Mouse (Mus musculus): ENCODE measurements around the gene Gm10563. TPM values are rescaled to one million over a fixed set of nuclear protein-coding genes. Genes with fewer than 3 reads are reported as not detected.
"Not testable (repeated sequence)": the region's sequence is repeated elsewhere in the genome, so short reads cannot be mapped to it uniquely, and the experiment has no call there.

Gm10563 gene
- total RNA-seq, 2 experiments from 2014 or later: not detected

GRCm38 (mm10) chr4:155601091-155601996 lies 43.9 kb downstream of the Gm10563 start, which contains the start of gene Slc35e2:
Slc35e2 (plus strand) TSS chr4:155601416.
- peak; percentile 82 for ATAC-seq (replicated peaks; ENCODE audit: poor library complexity, severe bottlenecking)

GRCm38 (mm10) chr4:155599901-155600825 lies 45.0 kb downstream of the Gm10563 start:
- ATAC-seq (replicated peaks; ENCODE audit: poor library complexity, severe bottlenecking): no peak

GRCm38 (mm10) chr4:155598536-155598935 lies 46.7 kb downstream of the Gm10563 start:
- no peak for ATAC-seq (replicated peaks; ENCODE audit: poor library complexity, severe bottlenecking)

DNA sequence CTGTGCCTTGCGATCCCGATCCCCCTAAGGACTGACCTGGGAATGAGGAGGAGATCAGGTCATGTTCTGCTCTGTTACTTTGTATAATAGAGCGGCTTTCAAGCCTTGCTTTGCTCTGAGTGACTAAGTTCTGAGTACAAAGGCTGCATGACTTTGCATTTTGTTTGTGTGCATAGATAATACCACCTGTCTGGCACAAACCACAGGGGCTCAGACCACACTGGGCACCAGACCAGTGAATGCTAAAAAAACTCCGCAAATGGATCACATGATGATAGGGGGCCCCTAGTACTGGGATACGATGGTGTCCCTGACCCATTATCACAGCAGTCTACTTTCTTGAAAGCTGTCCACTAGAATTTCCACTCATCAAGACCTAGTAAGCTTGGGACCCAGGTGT lies 48.6 kb downstream of the Gm10563 start:
- ATAC-seq (replicated peaks; ENCODE audit: poor library complexity, severe bottlenecking): peak; percentile 10; the same call in 1 of the 2 replicates

GRCm38 (mm10) chr4:155595777-155596176 lies 49.4 kb downstream of the Gm10563 start:
- ATAC-seq (replicated peaks; ENCODE audit: poor library complexity, severe bottlenecking): no peak

- peak; percentile 52 for ATAC-seq (replicated peaks; ENCODE audit: poor library complexity, severe bottlenecking)
Measured at GRCm38 (mm10) chr4:155593780-155594179, 51.4 kb downstream of the Gm10563 start.

GRCm38 (mm10) chr4:155591012-155591719 lies 54.0 kb downstream of the Gm10563 start:
- ATAC-seq (replicated peaks; ENCODE audit: poor library complexity, severe bottlenecking): no peak

- no peak for ATAC-seq (replicated peaks; ENCODE audit: poor library complexity, severe bottlenecking)
Measured at GRCm38 (mm10) chr4:155589356-155589755, 55.9 kb downstream of the Gm10563 start.

- ATAC-seq (replicated peaks; ENCODE audit: poor library complexity, severe bottlenecking): peak; percentile 93
Measured at GRCm38 (mm10) chr4:155582279-155582905, 62.8 kb downstream of the Gm10563 start.

DNA sequence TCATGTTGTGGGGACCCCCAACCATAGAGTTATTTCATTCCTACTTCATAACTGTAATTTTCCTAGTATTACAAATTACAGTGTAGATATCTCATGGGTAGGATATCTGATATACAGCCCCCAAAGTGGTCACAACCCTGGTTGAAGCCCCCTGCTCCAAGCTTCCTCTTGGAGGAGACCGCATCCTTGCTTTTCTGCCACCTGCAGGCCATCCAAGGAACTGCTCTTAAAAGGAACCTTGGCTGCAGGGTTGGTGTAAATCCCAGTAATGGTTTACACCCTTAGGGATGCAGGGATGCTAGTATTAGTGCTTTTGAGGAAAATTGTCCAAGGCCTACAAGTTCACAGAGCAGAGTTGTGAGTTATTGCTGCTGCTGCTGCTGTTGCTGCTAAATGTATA lies 64.8 kb downstream of the Gm10563 start:
- peak; percentile 55 for ATAC-seq (replicated peaks; ENCODE audit: poor library complexity, severe bottlenecking)

- ATAC-seq (replicated peaks; ENCODE audit: poor library complexity, severe bottlenecking): no peak
Measured at GRCm38 (mm10) chr4:155578336-155579125, 66.7 kb downstream of the Gm10563 start.

DNA sequence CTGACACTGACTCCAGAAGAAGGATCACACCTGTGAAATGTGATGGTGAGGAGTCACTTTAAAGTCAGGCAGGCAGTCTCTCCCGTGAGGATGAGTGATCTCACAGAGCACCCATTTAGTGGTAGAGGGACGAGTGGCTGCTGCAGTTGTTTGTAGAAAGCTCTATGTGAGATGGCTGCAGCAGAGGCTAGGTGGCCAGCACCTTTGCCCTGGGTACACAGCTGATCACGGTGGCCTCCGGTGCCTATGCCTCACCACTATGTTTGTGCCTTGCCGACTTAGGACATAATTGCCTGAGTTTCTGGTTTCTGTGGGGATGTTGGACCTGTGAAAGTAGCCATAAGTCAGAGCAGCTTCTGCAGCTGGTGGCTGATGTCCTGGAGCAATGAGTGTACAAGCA lies 67.5 kb downstream of the Gm10563 start:
- no peak for ATAC-seq (replicated peaks; ENCODE audit: poor library complexity, severe bottlenecking)

DNA sequence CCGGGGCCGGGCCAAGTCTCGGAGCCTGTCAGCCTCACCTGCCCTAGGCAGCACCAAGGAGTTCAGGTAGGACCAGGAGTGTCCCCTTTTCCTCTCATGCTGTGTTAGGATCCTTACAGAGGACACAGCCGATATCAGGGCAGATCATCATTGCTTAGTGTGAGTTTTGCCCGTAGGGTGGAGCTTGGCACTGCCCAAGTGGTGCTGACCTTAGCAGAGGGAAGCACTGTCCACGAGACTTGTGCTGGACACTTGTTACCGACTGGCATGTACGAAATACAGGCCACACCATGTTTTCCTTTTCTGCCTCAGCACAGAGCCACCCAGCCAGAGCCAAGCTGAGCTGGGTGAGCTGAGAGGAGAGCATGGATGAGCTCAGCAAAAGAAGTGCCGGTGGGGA lies 68.1 kb downstream of the Gm10563 start:
- no peak for ATAC-seq (replicated peaks; ENCODE audit: poor library complexity, severe bottlenecking)

GRCm38 (mm10) chr4:155575521-155575920 lies 69.7 kb downstream of the Gm10563 start:
- no peak for ATAC-seq (replicated peaks; ENCODE audit: poor library complexity, severe bottlenecking)

DNA sequence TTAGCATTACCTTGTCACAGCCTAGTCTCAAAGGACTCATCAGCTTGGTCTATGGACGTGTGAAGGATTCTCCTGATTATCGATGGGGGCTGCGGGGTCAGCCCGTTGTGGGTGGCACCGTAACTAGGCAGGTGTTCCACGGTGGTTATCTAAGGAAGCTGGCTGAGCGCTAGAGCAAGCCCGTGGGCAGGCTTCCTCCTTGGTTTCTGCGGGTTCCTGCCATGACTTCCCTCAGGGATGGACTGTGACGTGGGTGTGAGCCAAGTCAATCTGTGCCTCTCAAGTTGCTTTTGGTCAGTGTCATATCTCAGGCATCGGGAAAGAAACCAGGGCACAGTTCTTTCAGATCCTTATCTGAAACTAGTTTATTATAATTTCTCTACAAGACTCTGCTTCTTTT lies 70.3 kb downstream of the Gm10563 start:
- peak; percentile 85 for ATAC-seq (replicated peaks; ENCODE audit: poor library complexity, severe bottlenecking)

DNA sequence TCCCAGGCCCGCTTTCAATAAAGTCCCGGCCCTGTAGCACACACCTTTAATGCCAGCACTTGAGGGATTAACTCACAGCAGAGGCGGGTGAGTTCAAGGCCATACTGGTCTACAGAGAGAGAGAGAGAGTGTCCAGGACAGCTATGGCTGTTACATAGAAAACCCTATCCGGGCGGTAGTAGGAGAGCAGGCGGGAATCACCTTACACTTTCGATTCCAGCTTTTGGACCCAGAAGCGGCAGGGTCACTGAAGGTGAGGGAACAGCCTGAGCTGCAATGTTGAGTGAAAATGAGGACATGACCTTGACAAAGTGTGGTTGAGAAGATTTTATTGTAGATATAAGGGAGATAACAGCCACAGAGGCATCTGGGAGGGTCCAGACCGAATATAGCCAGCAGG lies 71.3 kb downstream of the Gm10563 start:
- ATAC-seq (replicated peaks; ENCODE audit: poor library complexity, severe bottlenecking): no peak

- ATAC-seq (replicated peaks; ENCODE audit: poor library complexity, severe bottlenecking): no peak
Measured at GRCm38 (mm10) chr4:155573155-155573554, 72.1 kb downstream of the Gm10563 start.

DNA sequence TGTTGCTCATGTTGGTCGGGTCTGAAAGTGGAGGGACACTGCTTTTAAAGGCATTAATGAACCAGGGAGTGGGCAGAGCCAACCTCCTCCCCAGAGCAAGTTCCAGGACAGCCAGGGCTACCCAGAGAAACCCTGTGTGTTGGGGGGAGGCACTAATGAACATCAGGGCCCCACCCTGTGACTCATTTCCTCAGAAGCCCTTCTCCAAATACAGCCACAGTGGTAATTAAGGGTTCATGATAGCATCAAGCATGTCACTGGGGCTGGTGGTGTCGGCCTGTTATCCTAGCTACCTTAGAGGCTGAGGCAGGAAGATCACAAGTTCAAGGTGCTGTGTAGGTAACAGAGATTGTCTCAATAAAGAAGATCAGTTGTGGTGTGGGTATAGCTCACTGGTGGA lies 73.8 kb downstream of the Gm10563 start:
- ATAC-seq (replicated peaks; ENCODE audit: poor library complexity, severe bottlenecking): peak; percentile 17; the same call in 1 of the 2 replicates

GRCm38 (mm10) chr4:155570315-155570714 lies 74.9 kb downstream of the Gm10563 start:
- not testable (repeated sequence) for ATAC-seq (replicated peaks; ENCODE audit: poor library complexity, severe bottlenecking)
